ENCODE assay signal across 9 mouse cellular contexts in the genomic region with DNA sequence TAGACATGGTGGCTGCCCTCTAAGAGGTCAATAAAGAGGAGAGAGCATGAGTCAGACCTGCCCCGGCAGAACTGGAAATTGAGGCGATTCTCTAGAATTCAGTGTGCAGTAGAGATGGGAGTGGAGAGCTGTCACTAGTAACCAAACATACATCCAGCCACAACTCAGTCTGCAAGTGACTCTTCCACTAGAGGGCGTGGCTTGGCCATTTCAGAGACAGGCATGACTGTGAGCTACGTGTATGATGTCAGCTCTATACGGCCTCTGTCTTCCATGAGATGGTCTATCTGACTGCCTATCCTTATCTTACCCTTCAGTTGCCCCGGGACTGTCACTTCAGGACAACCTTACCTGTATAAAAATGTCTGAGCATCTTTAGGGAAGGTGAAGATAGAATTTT. TPM values are rescaled to one million over a fixed set of nuclear protein-coding genes. Genes with fewer than 3 reads are reported as not detected.
A peak's percentile ranks its signal among the peaks of the same experiment; 100 is the strongest.
DNase-seq lines count a peak whose midpoint lies in the region; ATAC-seq lines count a peak whose summit lies in the region.
"Had no signal": no experiment of that assay in that cellular context is flagged by ENCODE, and none has a peak within 500 bp of the region (broad histone marks: within the 10 kb centered on the region; RNA-seq: fewer than 3 reads in every experiment).

No protein-coding gene starts in this region.

- no peak for ATAC-seq in forebrain, embryonic 14.5 days
- peak; percentile 99 for ATAC-seq in megakaryocyte progenitor cell, adult 5-6 weeks (replicated peaks; ENCODE audit: poor library complexity)

- peak; percentile 30 for DNase-seq in forebrain, embryonic 14.5 days (ENCODE audit: low spot score)
- DNase-seq in forebrain, embryonic 10.5 days (ENCODE audit: extremely low spot score, low spot score): no peak
- peak; percentile 37 for DNase-seq in right cerebral cortex, adult 2 months (ENCODE audit: low spot score in 2 of 2)
- DNase-seq in right cerebral cortex, postnatal 25 days: no peak
- DNase-seq in cerebellum, adult 9-10 months: peak; percentile 30
- peak; percentile 60 for DNase-seq in kidney, adult 9 months
- no peak for DNase-seq in ovary, adult 18-20 months (ENCODE audit: low spot score)

- no peaks in the 10 kb centered on the region for H3K4me1 ChIP-seq in forebrain, embryonic 14.5 days (ENCODE audit: control insufficient read depth, insufficient read depth, low read length)
- no peaks in the 10 kb centered on the region for H3K4me1 ChIP-seq in forebrain, embryonic 10.5 days
- H3K4me1 ChIP-seq: limb, embryonic 13.5 days had no signal

- no peak overlapping the region for H3K4me3 ChIP-seq in forebrain, embryonic 14.5 days (ENCODE audit: low read depth, low read length)
- H3K4me3 ChIP-seq in forebrain, embryonic 10.5 days: no peak overlapping the region
- H3K4me3 ChIP-seq: limb, embryonic 13.5 days had no signal

- no peak overlapping the region for H3K9ac ChIP-seq in forebrain, embryonic 14.5 days (ENCODE audit: low read length)
- H3K9ac ChIP-seq: limb, embryonic 13.5 days had no signal

- H3K9me3 ChIP-seq in forebrain, embryonic 14.5 days (replicated peaks; ENCODE audit: control insufficient read depth, low read length): no peaks in the 10 kb centered on the region
- H3K9me3 ChIP-seq in forebrain, embryonic 10.5 days: no peaks in the 10 kb centered on the region
- H3K9me3 ChIP-seq: limb, embryonic 13.5 days had no signal

- no peaks in the 10 kb centered on the region for H3K36me3 ChIP-seq in forebrain, embryonic 14.5 days (ENCODE audit: control insufficient read depth, insufficient read depth, low read length)
- H3K36me3 ChIP-seq in forebrain, embryonic 10.5 days (replicated peaks): no peaks in the 10 kb centered on the region
- H3K36me3 ChIP-seq: limb, embryonic 13.5 days had no signal

- no peaks in the 10 kb centered on the region for H3K27me3 ChIP-seq in forebrain, embryonic 14.5 days (replicated peaks; ENCODE audit: control insufficient read depth, insufficient read depth, low read length)
- H3K27me3 ChIP-seq in forebrain, embryonic 10.5 days (ENCODE audit: poor library complexity, severe bottlenecking): no peaks in the 10 kb centered on the region
- H3K27me3 ChIP-seq: limb, embryonic 13.5 days had no signal

- H3K27ac ChIP-seq in forebrain, embryonic 14.5 days (ENCODE audit: low read depth, low read length): no peak overlapping the region
- no peak overlapping the region for H3K27ac ChIP-seq in forebrain, embryonic 10.5 days
- H3K27ac ChIP-seq: limb, embryonic 13.5 days had no signal

- no peak overlapping the region for H3K4me2 ChIP-seq in forebrain, embryonic 14.5 days (ENCODE audit: low read length)
- H3K4me2 ChIP-seq: limb, embryonic 13.5 days had no signal

- 59% methylated on average over 6 of the region's 6 CpGs for WGBS in forebrain, embryonic 14.5 days
- WGBS in forebrain, embryonic 10.5 days: 59% methylated on average over 6 of the region's 6 CpGs

RNA-seq across cellular contexts. Expression of a gene that starts 26.0 kb away (rescaled TPM):
- 91.1 and 94.1 TPM in 2 replicates for polyA plus RNA-seq in forebrain, embryonic 14.5 days (2014; fragmentation: Nextera tagmentation; extraction: Ambion mirVana)
- 37.4 and 39.0 TPM in 2 replicates for polyA plus RNA-seq in forebrain, embryonic 10.5 days (2016; fragmentation: Nextera tagmentation; extraction: Ambion mirVana)
- 15.5 and 21.0 TPM in 2 replicates for total RNA-seq in megakaryocyte progenitor cell, adult 5-6 weeks (2015)
- total RNA-seq in megakaryocyte progenitor cell, adult 5-6 weeks (2017): 12.0 and 13.7 TPM in 2 replicates

RNA-seq across cellular contexts. Expression of a gene that starts 55.3 kb away (rescaled TPM):
- 29.6 and 33.0 TPM in 2 replicates for polyA plus RNA-seq in forebrain, embryonic 14.5 days (2014; fragmentation: Nextera tagmentation; extraction: Ambion mirVana)
- polyA plus RNA-seq in forebrain, embryonic 10.5 days (2016; fragmentation: Nextera tagmentation; extraction: Ambion mirVana): 33.9 and 34.0 TPM in 2 replicates
- total RNA-seq in megakaryocyte progenitor cell, adult 5-6 weeks (2015): 69.1 and 80.4 TPM in 2 replicates
- total RNA-seq in megakaryocyte progenitor cell, adult 5-6 weeks (2017): 52.9 and 70.6 TPM in 2 replicates

Comparison
In these comparisons a context has a peak if more than half of its experiments do, and no peak if none do; other contexts are left out.
1. DNase-seq: peak in forebrain, embryonic 14.5 days (single experiment), right cerebral cortex, adult 2 months (2 of 2), cerebellum, adult 9-10 months (single experiment) and kidney, adult 9 months (single experiment); none in forebrain, embryonic 10.5 days (single experiment), right cerebral cortex, postnatal 25 days (single experiment) and ovary, adult 18-20 months (single experiment).